Mouse (Mus musculus) CH12F3 (cell line): ENCODE data around the gene Atp6v0d1.
"Not testable (repeated sequence)": the region's sequence is repeated elsewhere in the genome, so short reads cannot be mapped to it uniquely, and the experiment has no call there.

Experiments used
- in situ Hi-C: fragments of 300-500 bp; cut with MboI; formaldehyde crosslinking; loops from 2 replicates; pipeline ENCODE4 v1.14.3; 2020; ENCODE audit warnings: low sequenced_read_pairs

Atp6v0d1 gene

DNA sequence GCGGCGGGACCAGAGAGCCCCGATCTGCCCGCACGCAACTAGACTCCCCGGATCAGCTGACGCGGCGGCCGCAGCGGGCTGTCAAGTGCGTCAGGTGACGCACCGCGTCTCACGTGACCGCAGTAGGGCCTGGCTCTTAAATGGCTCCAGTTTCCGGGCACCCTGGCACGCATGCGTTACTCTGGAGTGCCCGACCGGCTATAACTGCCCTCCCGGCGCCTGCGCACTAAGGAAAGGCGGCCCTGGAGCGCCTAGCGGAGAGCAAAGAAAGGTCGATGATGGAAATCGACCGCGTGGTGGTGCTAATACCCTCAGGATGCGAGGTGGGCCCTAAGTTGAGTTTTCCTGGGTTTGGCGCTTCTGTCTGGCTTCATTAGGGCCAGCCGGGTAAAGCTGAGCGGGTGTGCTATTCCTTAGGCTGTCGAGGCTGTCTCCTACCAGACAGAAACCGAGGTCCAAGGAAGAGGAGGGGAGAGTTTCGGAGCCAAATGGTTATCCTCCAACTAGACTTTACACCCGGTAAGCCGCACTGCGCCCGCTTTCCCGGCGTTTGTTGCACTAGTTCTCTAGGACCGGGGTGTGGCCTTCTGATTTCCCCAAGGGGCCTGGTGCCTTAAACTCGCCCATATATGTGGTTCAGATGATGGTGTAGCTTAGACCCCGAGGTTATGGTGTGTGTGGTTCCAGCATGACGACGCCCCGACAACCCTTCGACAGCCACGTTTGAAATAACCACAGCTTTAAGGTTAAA is at the start of gene Atp6v0d1:
Gene Atp6v0d1 (minus strand): TSS at position 96 of the 751 bp plus-strand sequence.
- in situ Hi-C loops = no loop called here

GRCm38 (mm10) chr8:105613830-105614511 is 48.1 kb upstream of the Atp6v0d1 start:
- in situ Hi-C loops = no loop called here

DNA sequence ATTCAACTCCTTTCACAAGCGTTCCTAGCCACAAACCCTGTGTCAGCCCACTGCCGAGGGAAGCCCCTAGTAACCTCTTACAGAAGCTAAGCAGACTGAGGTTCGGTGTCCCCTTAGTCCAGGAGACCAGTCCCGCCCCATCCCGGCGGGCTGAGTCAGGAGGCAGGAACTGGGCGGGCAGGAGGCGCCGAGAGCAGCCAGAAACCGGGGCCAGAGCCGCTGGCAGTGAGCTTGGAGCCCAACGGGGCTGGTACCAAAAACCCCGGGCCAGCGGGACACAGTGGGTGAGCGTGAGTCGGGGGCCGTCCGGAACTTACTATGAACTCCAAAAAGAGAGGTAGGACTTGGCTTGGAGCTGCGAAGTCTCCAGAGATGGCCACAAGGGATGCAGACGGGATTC is 47.2 kb upstream of the Atp6v0d1 start:
- in situ Hi-C loops = no loop called here

DNA sequence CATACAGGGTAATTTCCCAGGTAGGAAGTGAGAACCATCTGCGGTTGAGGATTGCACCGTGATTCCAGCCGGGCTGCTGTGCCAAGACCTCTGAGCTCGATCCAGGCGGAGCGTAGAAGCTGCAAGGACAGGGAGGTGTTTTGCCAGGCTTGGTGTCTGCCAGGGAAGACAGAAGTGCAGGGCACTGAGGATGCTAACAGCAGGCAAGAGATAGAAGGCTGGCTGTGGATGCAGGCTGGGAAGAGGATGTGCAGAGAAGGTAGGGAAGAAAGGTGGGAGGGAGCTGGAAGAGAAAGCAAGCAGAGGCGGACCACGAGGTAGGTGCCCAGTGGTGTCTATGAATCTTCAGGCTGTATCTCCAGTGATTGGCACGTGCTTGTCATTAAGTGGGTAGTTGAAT is 46.0 kb upstream of the Atp6v0d1 start:
- in situ Hi-C loops = no loop called here

GRCm38 (mm10) chr8:105609771-105610170 is 43.9 kb upstream of the Atp6v0d1 start:
- in situ Hi-C loops = no loop called here

DNA sequence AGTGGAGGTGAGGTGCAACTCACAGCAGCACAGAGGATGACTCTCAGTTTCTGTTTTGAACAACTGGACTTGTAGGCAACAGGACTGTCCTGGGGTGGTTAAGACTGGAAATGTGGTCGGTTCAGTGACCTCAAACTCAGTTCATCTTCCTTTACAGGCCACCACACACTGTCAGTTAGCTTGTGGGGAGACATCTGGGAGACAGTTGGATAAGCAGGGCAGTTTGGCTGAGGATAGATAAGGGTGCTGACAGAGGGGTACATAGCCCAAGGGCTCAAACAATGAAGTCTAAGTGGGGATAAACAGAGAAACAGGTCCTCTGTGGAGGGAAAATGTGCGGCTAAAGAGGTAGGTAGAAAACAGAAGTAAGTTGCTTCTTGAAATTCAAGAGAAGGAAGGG is 43.5 kb upstream of the Atp6v0d1 start:
- in situ Hi-C loops = no loop called here

DNA sequence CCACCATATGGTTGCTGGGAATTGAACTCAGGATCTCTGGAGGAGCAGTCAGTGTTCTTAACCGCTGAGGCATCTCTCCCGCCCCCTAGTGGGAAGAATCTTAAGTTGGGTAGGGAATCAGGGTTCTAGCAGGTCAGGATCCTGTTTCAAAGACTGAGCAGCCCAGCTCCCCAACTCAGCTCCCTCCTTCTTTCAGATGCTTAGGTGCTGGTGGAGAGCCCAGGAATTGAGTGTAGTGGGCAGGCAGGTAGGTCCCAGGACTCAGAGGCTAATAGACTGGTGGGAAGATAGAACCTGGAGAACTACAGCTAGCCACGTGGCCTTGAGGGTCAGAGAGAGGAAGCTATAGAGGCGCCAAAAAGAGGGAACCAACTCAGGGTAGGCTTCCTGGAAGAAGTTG is 41.8 kb upstream of the Atp6v0d1 start:
- in situ Hi-C loops = no loop called here

- in situ Hi-C loops = no loop called here
Observed at GRCm38 (mm10) chr8:105607062-105607461, 41.2 kb upstream of the Atp6v0d1 start.

- in situ Hi-C loops = no loop called here
Observed at GRCm38 (mm10) chr8:105606189-105607023, 40.6 kb upstream of the Atp6v0d1 start.

GRCm38 (mm10) chr8:105605491-105606188 is 39.8 kb upstream of the Atp6v0d1 start:
- in situ Hi-C loops = no loop called here

GRCm38 (mm10) chr8:105604804-105605381 is 39.0 kb upstream of the Atp6v0d1 start, which contains the start of gene Ripor1:
Ripor1 (plus strand) TSS chr8:105605255.
- in situ Hi-C loops = no loop called here

DNA sequence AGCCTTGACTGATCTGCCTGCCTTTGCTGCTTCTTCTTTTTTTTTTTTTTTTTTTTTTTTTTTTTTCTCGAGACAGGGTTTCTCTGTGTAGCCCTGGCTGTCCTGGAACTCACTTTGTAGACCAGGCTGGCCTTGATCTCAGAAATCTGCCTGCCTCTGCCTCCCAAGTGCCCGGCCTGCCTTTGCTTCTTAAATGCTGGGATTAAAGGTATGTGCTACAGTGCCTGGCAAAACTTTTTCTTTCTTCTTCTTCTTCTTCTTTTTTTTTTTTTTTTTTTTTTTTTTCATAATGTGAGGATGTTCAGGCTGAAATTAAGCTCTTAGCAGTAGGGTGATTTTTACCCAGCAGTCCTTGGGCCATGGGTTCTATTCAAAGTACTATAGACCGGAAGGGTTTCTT is 36.7 kb upstream of the Atp6v0d1 start:
- in situ Hi-C loops = not testable (repeated sequence)

GRCm38 (mm10) chr8:105601301-105601700 is 35.5 kb upstream of the Atp6v0d1 start:
- in situ Hi-C loops = no loop called here

- in situ Hi-C loops = no loop called here
Observed at GRCm38 (mm10) chr8:105598777-105599176, 32.9 kb upstream of the Atp6v0d1 start.

DNA sequence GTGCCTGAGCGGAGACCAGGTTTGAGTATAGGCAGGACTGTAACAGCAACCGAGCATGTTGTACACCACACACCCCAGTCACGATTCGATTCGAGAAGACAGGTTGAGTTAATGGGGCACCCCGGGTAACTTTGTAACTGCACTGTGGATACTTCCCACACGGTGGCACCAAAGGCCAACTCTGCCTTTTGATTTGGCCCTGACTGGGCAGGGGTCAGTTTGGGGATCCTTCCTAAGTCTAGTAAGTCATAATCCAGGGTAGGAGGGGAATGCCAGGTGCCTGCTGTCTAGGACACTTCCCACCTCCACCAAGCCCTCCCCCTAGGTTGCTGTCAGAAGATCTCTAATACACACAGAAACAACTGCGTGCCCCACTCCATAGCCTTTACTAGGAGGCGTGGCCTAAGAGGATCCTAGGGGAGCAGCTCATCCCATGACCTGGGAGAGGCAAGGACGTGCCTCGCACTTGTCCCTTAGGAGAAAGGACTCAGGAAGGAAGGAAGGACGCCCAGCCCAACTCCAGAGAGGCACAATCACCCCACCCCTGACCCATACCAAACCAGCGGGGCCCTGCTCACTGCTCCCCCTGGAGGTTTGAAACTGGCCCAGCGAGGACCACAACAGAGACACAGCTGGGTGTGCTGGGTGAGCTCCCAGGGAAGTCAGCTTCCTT is 30.7 kb upstream of the Atp6v0d1 start:
- in situ Hi-C loops = no loop called here

- in situ Hi-C loops = no loop called here
Observed at GRCm38 (mm10) chr8:105594451-105595242, 28.8 kb upstream of the Atp6v0d1 start.

- in situ Hi-C loops = no loop called here
Observed at GRCm38 (mm10) chr8:105593859-105594258, 28.0 kb upstream of the Atp6v0d1 start.

GRCm38 (mm10) chr8:105592431-105592830 is 26.6 kb upstream of the Atp6v0d1 start:
- in situ Hi-C loops = no loop called here

- in situ Hi-C loops = no loop called here
Observed at GRCm38 (mm10) chr8:105579719-105580118, 13.9 kb upstream of the Atp6v0d1 start.
